15 mouse cellular contexts compared by ENCODE assay signal in genomic region chr1:133882283-133883217, GRCm38 (mm10). TPM values are rescaled to one million over a fixed set of nuclear protein-coding genes. Genes with fewer than 3 reads are reported as not detected.
A peak's percentile ranks its signal among the peaks of the same experiment; 100 is the strongest.
DNase-seq lines count a peak whose midpoint lies in the region; ATAC-seq and TF ChIP-seq lines count a peak whose summit lies in the region.
"Had no signal": no experiment of that assay in that cellular context is flagged by ENCODE, and none has a peak within 500 bp of the region (broad histone marks: within the 10 kb centered on the region; RNA-seq: fewer than 3 reads in every experiment).

No protein-coding gene starts in this region.

- peak overlapping the region; percentile 40; the same call in 1 of the 2 replicates for H3K27ac ChIP-seq in hindbrain, embryonic 12.5 days
- H3K27ac ChIP-seq in hindbrain, embryonic 11.5 days (ENCODE audit: low read depth, low read length), result no peak overlapping the region
- H3K27ac ChIP-seq in embryonic facial prominence, embryonic 10.5 days (replicated peaks), result 0 out of 2 replicates have a peak overlapping the region, but pooled peaks have one; percentile 24
- peak overlapping the region; percentile 55 for H3K27ac ChIP-seq in intestine, embryonic 15.5 days
- no peak overlapping the region for H3K27ac ChIP-seq in liver, embryonic 14.5 days
- H3K27ac ChIP-seq: limb, embryonic 15.5 days had no signal

- no peak for TF ChIP-seq EP300 in liver, embryonic 14.5 days (IDR thresholded peaks at IDR 0.05; ENCODE audit: low read depth)

- no peak for ATAC-seq in hindbrain, embryonic 12.5 days (ENCODE audit: low FRiP score)
- ATAC-seq in hindbrain, embryonic 11.5 days (ENCODE audit: low FRiP score), result no peak
- peak; percentile 77 for ATAC-seq in intestine, embryonic 15.5 days
- peak; percentile 34; the same call in 1 of the 2 replicates for ATAC-seq in liver, embryonic 14.5 days (ENCODE audit: insufficient read depth)
- ATAC-seq: activated CD4-positive, CD25-positive, alpha-beta regulatory T cell, adult 4 months; CD4-positive, CD25-positive, alpha-beta regulatory T cell, adult 4 months had no signal

- H3K4me1 ChIP-seq in hindbrain, embryonic 12.5 days, result peaks cover 55% of the 10 kb centered on the region
- peaks cover 8% of the 10 kb centered on the region for H3K4me1 ChIP-seq in hindbrain, embryonic 11.5 days (replicated peaks; ENCODE audit: control insufficient read depth, insufficient read depth, low read length)
- peaks cover 83% of the 10 kb centered on the region for H3K4me1 ChIP-seq in embryonic facial prominence, embryonic 10.5 days
- peaks cover 31% of the 10 kb centered on the region for H3K4me1 ChIP-seq in intestine, embryonic 15.5 days (replicated peaks)
- peaks cover 25 to 32% of the 10 kb centered on the region in 2 experiments for H3K4me1 ChIP-seq in liver, embryonic 14.5 days (replicated peaks; ENCODE audit: control insufficient read depth in 2 of 2, insufficient read depth in 2 of 2, low read length in 1 of 2)

- H3K27me3 ChIP-seq in hindbrain, embryonic 12.5 days, result no peaks in the 10 kb centered on the region
- H3K27me3 ChIP-seq in hindbrain, embryonic 11.5 days (ENCODE audit: control insufficient read depth, insufficient read depth, low read length), result no peaks in the 10 kb centered on the region
- peaks cover 19% of the 10 kb centered on the region for H3K27me3 ChIP-seq in embryonic facial prominence, embryonic 10.5 days (replicated peaks; ENCODE audit: low read depth, poor library complexity, severe bottlenecking)
- H3K27me3 ChIP-seq in intestine, embryonic 15.5 days (replicated peaks), result no peaks in the 10 kb centered on the region
- H3K27me3 ChIP-seq in liver, embryonic 14.5 days (ENCODE audit: control insufficient read depth, insufficient read depth, low read length), result no peaks in the 10 kb centered on the region
- H3K27me3 ChIP-seq: limb, embryonic 15.5 days had no signal

- no peaks in the 10 kb centered on the region for H3K36me3 ChIP-seq in hindbrain, embryonic 12.5 days
- no peaks in the 10 kb centered on the region for H3K36me3 ChIP-seq in hindbrain, embryonic 11.5 days (ENCODE audit: control insufficient read depth, insufficient read depth, low read length)
- no peaks in the 10 kb centered on the region for H3K36me3 ChIP-seq in embryonic facial prominence, embryonic 10.5 days (replicated peaks)
- H3K36me3 ChIP-seq in intestine, embryonic 15.5 days, result no peaks in the 10 kb centered on the region
- no peaks in the 10 kb centered on the region for H3K36me3 ChIP-seq in liver, embryonic 14.5 days (replicated peaks; ENCODE audit: control insufficient read depth, insufficient read depth, low read depth)
- H3K36me3 ChIP-seq: limb, embryonic 15.5 days had no signal

- no peak overlapping the region for H3K4me3 ChIP-seq in hindbrain, embryonic 12.5 days
- no peak overlapping the region for H3K4me3 ChIP-seq in hindbrain, embryonic 11.5 days (ENCODE audit: low read depth, low read length)
- no peak overlapping the region for H3K4me3 ChIP-seq in embryonic facial prominence, embryonic 10.5 days
- H3K4me3 ChIP-seq in intestine, embryonic 15.5 days (replicated peaks), result no peak overlapping the region
- H3K4me3 ChIP-seq in liver, embryonic 14.5 days (ENCODE audit: insufficient read depth in 1 of 2, low read depth in 2 of 2, low read length in 2 of 2), result no peak overlapping the region
- H3K4me3 ChIP-seq: limb, embryonic 15.5 days had no signal

- H3K4me2 ChIP-seq in hindbrain, embryonic 12.5 days (replicated peaks), result no peak overlapping the region
- H3K4me2 ChIP-seq in hindbrain, embryonic 11.5 days (replicated peaks; ENCODE audit: low read depth, low read length), result no peak overlapping the region
- peak overlapping the region; percentile 11; the same call in 1 of the 2 replicates for H3K4me2 ChIP-seq in intestine, embryonic 15.5 days (replicated peaks)
- no peak overlapping the region for H3K4me2 ChIP-seq in liver, embryonic 14.5 days (ENCODE audit: low read depth)
- H3K4me2 ChIP-seq: limb, embryonic 15.5 days had no signal

- no peak overlapping the region for H3K9ac ChIP-seq in hindbrain, embryonic 12.5 days
- no peak overlapping the region for H3K9ac ChIP-seq in hindbrain, embryonic 11.5 days (ENCODE audit: low read depth, low read length)
- no peak overlapping the region for H3K9ac ChIP-seq in intestine, embryonic 15.5 days
- no peak overlapping the region for H3K9ac ChIP-seq in liver, embryonic 14.5 days (replicated peaks)
- H3K9ac ChIP-seq: limb, embryonic 15.5 days had no signal

- 53% methylated on average over 11 of the region's 11 CpGs for WGBS in hindbrain, embryonic 12.5 days
- 57% methylated on average over 11 of the region's 11 CpGs for WGBS in hindbrain, embryonic 11.5 days
- 52% methylated on average over 11 of the region's 11 CpGs for WGBS in embryonic facial prominence, embryonic 10.5 days
- 44% methylated on average over 11 of the region's 11 CpGs for WGBS in intestine, embryonic 15.5 days
- 66% methylated on average over 11 of the region's 11 CpGs for WGBS in liver, embryonic 14.5 days (ENCODE audit: insufficient replicate concordance)

- TF ChIP-seq CTCF in liver, embryonic 14.5 days (IDR thresholded peaks at IDR 0.05; ENCODE audit: low read depth), result no peak

- no peaks in the 10 kb centered on the region for H3K9me3 ChIP-seq in hindbrain, embryonic 12.5 days (replicated peaks)
- H3K9me3 ChIP-seq in hindbrain, embryonic 11.5 days (ENCODE audit: control insufficient read depth, low read length), result no peaks in the 10 kb centered on the region
- H3K9me3 ChIP-seq in embryonic facial prominence, embryonic 10.5 days, result no peaks in the 10 kb centered on the region
- H3K9me3 ChIP-seq in intestine, embryonic 15.5 days, result no peaks in the 10 kb centered on the region
- no peaks in the 10 kb centered on the region for H3K9me3 ChIP-seq in liver, embryonic 14.5 days (ENCODE audit: control insufficient read depth, low read length)
- H3K9me3 ChIP-seq: limb, embryonic 15.5 days had no signal

- DNase-seq in hindbrain, embryonic 11.5 days (ENCODE audit: low spot score), result no peak
- no peak for DNase-seq in embryonic facial prominence, embryonic 10.5 days (ENCODE audit: low spot score)
- no peak for DNase-seq in liver, embryonic 14.5 days (ENCODE audit: low read depth in 3 of 3, low spot score in 3 of 3)
- DNase-seq in thymus, postnatal 14 days, result no peak
- no peak for DNase-seq in adrenal gland, postnatal 4 days (ENCODE audit: low spot score in 2 of 2)
- DNase-seq: cerebellum, adult 8-10 months; gastrocnemius, postnatal 36 days; right cerebral cortex, postnatal 14 days; thymus, postnatal 4 days had no signal

RNA-seq across cellular contexts. Expression of gene Optc, which starts 25.2 kb away (rescaled TPM):
- polyA plus RNA-seq in hindbrain, embryonic 12.5 days (2016; fragmentation: Nextera tagmentation; extraction: Ambion mirVana), result 2.0 and 4.0 TPM in 2 replicates
- polyA plus RNA-seq in hindbrain, embryonic 11.5 days (2014; fragmentation: Nextera tagmentation; extraction: Ambion mirVana), result 2.4 and 3.0 TPM in 2 replicates
- polyA plus RNA-seq in embryonic facial prominence, embryonic 10.5 days (2016; fragmentation: Nextera tagmentation; extraction: Ambion mirVana), result 0.38 and 0.79 TPM in 2 replicates
- 1.2 TPM in 2 replicates for polyA plus RNA-seq in intestine, embryonic 15.5 days (2015; fragmentation: Nextera tagmentation; extraction: Ambion mirVana)
- 0.11 and 0.23 TPM in 2 replicates for polyA plus RNA-seq in liver, embryonic 14.5 days (2012; rRNA removed)
- polyA plus RNA-seq in liver, embryonic 14.5 days (2014; fragmentation: Nextera tagmentation; extraction: Ambion mirVana), result not detected in 2 replicates
- total RNA-seq in adrenal gland, postnatal 4 days (2021), result 1 to 10 TPM; 2.1 to 3.3 TPM
- total RNA-seq: gastrocnemius, postnatal 36 days; megakaryocyte progenitor cell, adult 5-6 weeks had no signal
- polyA plus RNA-seq: activated CD4-positive, CD25-positive, alpha-beta regulatory T cell, adult 4 months; CD4-positive, CD25-positive, alpha-beta regulatory T cell, adult 4 months had no signal

RNA-seq across cellular contexts. Expression of gene Prelp, which starts 38.7 kb away (rescaled TPM):
- 7.2 and 10.5 TPM in 2 replicates for polyA plus RNA-seq in hindbrain, embryonic 12.5 days (2016; fragmentation: Nextera tagmentation; extraction: Ambion mirVana)
- polyA plus RNA-seq in hindbrain, embryonic 11.5 days (2014; fragmentation: Nextera tagmentation; extraction: Ambion mirVana), result 3.2 and 3.3 TPM in 2 replicates
- 0.74 and 0.91 TPM in 2 replicates for polyA plus RNA-seq in embryonic facial prominence, embryonic 10.5 days (2016; fragmentation: Nextera tagmentation; extraction: Ambion mirVana)
- polyA plus RNA-seq in intestine, embryonic 15.5 days (2015; fragmentation: Nextera tagmentation; extraction: Ambion mirVana), result 2.3 and 2.8 TPM in 2 replicates
- polyA plus RNA-seq in liver, embryonic 14.5 days (2012; rRNA removed), result 1.6 and 1.7 TPM in 2 replicates
- 1.9 and 2.1 TPM in 2 replicates for polyA plus RNA-seq in liver, embryonic 14.5 days (2014; fragmentation: Nextera tagmentation; extraction: Ambion mirVana)
- 10 to 100 TPM; 16.3 to 20.1 TPM for total RNA-seq in adrenal gland, postnatal 4 days (2021)
- total RNA-seq: megakaryocyte progenitor cell, adult 5-6 weeks had no signal
- polyA plus RNA-seq: activated CD4-positive, CD25-positive, alpha-beta regulatory T cell, adult 4 months; CD4-positive, CD25-positive, alpha-beta regulatory T cell, adult 4 months had no signal

Comparison
In these comparisons a context has a peak if more than half of its experiments do, and no peak if none do; other contexts are left out.
1. H3K27ac ChIP-seq: peak in hindbrain, embryonic 12.5 days (single experiment), embryonic facial prominence, embryonic 10.5 days (single experiment) and intestine, embryonic 15.5 days (single experiment); none in hindbrain, embryonic 11.5 days (single experiment) and liver, embryonic 14.5 days (single experiment).
2. ATAC-seq: peak in intestine, embryonic 15.5 days (single experiment) and liver, embryonic 14.5 days (single experiment); none in hindbrain, embryonic 12.5 days (single experiment) and hindbrain, embryonic 11.5 days (single experiment).